ENCODE assay signal across 9 mouse cellular contexts in genomic region chr11:51582713-51583112, GRCm38 (mm10). TPM values are rescaled to one million over a fixed set of nuclear protein-coding genes. Genes with fewer than 3 reads are reported as not detected.
A peak's percentile ranks its signal among the peaks of the same experiment; 100 is the strongest.
DNase-seq lines count a peak whose midpoint lies in the region; TF ChIP-seq lines count a peak whose summit lies in the region.
"Had no signal": no experiment of that assay in that cellular context is flagged by ENCODE, and none has a peak within 500 bp of the region (broad histone marks: within the 10 kb centered on the region; RNA-seq: fewer than 3 reads in every experiment).

No protein-coding gene starts in this region.

- peak; percentile 79 for TF ChIP-seq CTCF in kidney, adult 2 months (conservative IDR thresholded peaks at IDR 0.05; ENCODE audit: insufficient read depth, insufficient read length, low read depth, low read length)

- H3K36me3 ChIP-seq in embryonic facial prominence, embryonic 10.5 days (replicated peaks), result peaks cover 32% of the 10 kb centered on the region
- no peaks in the 10 kb centered on the region for H3K36me3 ChIP-seq in kidney, adult 2 months (ENCODE audit: control insufficient read depth, insufficient read depth, low read length)

- no peaks in the 10 kb centered on the region for H3K9me3 ChIP-seq in embryonic facial prominence, embryonic 10.5 days
- H3K9me3 ChIP-seq: hindbrain, embryonic 15.5 days had no signal

- peak; percentile 37 to 54 for DNase-seq in urinary bladder, adult 18-20 months (ENCODE audit: low spot score in 2 of 2)
- DNase-seq in urinary bladder, adult 2 months (ENCODE audit: low spot score), result no peak
- DNase-seq in adrenal gland, postnatal 25 days, result peak; percentile 82
- peak; percentile 86 for DNase-seq in embryonic facial prominence, embryonic 10.5 days (ENCODE audit: low spot score)
- peak; percentile 86 for DNase-seq in kidney, adult 2 months
- DNase-seq in lung, adult 18-20 months, result peak; percentile 76 to 84
- peak; percentile 59 to 65 for DNase-seq in right cerebral cortex, adult 2 months (ENCODE audit: low spot score in 2 of 2)
- peak; percentile 72 for DNase-seq in yolk sac, embryonic 10.5 days (ENCODE audit: low spot score)

- no peaks in the 10 kb centered on the region for H3K27me3 ChIP-seq in embryonic facial prominence, embryonic 10.5 days (replicated peaks; ENCODE audit: low read depth, poor library complexity, severe bottlenecking)
- no peaks in the 10 kb centered on the region for H3K27me3 ChIP-seq in kidney, adult 2 months (replicated peaks; ENCODE audit: control insufficient read depth, insufficient read depth, low read length)
- H3K27me3 ChIP-seq: hindbrain, embryonic 15.5 days had no signal

- H3K4me3 ChIP-seq in embryonic facial prominence, embryonic 10.5 days, result no peak overlapping the region
- H3K4me3 ChIP-seq in kidney, adult 2 months (ENCODE audit: insufficient read depth, low read depth, low read length), result no peak overlapping the region
- H3K4me3 ChIP-seq: hindbrain, embryonic 15.5 days had no signal

- H3K27ac ChIP-seq in embryonic facial prominence, embryonic 10.5 days (replicated peaks), result peak overlapping the region; percentile 95; the same call in 1 of the 2 replicates
- H3K27ac ChIP-seq in kidney, adult 2 months (ENCODE audit: insufficient read depth, low read depth, low read length), result no peak overlapping the region

- TF ChIP-seq POLR2A in kidney, adult 2 months (IDR thresholded peaks at IDR 0.05; ENCODE audit: low read depth, low read length), result no peak

- WGBS in embryonic facial prominence, embryonic 10.5 days, result 16% methylated on average over 8 of the region's 8 CpGs
- WGBS in kidney, adult 2 months, result 35% methylated on average over 8 of the region's 8 CpGs

- H3K4me1 ChIP-seq in embryonic facial prominence, embryonic 10.5 days, result peaks cover 43% of the 10 kb centered on the region
- peaks cover 17% of the 10 kb centered on the region for H3K4me1 ChIP-seq in kidney, adult 2 months (ENCODE audit: control insufficient read depth, insufficient read depth, low read length)

RNA-seq across cellular contexts. Expression of gene Phykpl, which starts 1.8 kb away (rescaled TPM):
- 14.3 and 19.3 TPM in 2 replicates for polyA plus RNA-seq in urinary bladder, adult 2 months (2012; rRNA removed)
- 40.0 and 41.3 TPM in 2 replicates for total RNA-seq in adrenal gland, postnatal 25 days (2021)
- 15.9 and 17.6 TPM in 2 replicates for polyA plus RNA-seq in embryonic facial prominence, embryonic 10.5 days (2016; fragmentation: Nextera tagmentation; extraction: Ambion mirVana)
- 28.5 and 34.5 TPM in 2 replicates for polyA plus RNA-seq in kidney, adult 2 months (2012; rRNA removed)

RNA-seq across cellular contexts. Expression of gene Hnrnpab, which starts 23.9 kb away (rescaled TPM):
- polyA plus RNA-seq in urinary bladder, adult 2 months (2012; rRNA removed), result 198 and 201 TPM in 2 replicates
- 304 and 331 TPM in 2 replicates for total RNA-seq in adrenal gland, postnatal 25 days (2021)
- 636 and 666 TPM in 2 replicates for polyA plus RNA-seq in embryonic facial prominence, embryonic 10.5 days (2016; fragmentation: Nextera tagmentation; extraction: Ambion mirVana)
- polyA plus RNA-seq in kidney, adult 2 months (2012; rRNA removed), result 116 and 138 TPM in 2 replicates

RNA-seq across cellular contexts. Expression of gene Nhp2, which starts 36.8 kb away (rescaled TPM):
- 48.8 and 55.7 TPM in 2 replicates for polyA plus RNA-seq in urinary bladder, adult 2 months (2012; rRNA removed)
- 68.0 and 76.9 TPM in 2 replicates for total RNA-seq in adrenal gland, postnatal 25 days (2021)
- polyA plus RNA-seq in embryonic facial prominence, embryonic 10.5 days (2016; fragmentation: Nextera tagmentation; extraction: Ambion mirVana), result 260 and 276 TPM in 2 replicates
- polyA plus RNA-seq in kidney, adult 2 months (2012; rRNA removed), result 44.6 and 49.8 TPM in 2 replicates

RNA-seq across cellular contexts. Expression of gene Rmnd5b, which starts 53.0 kb away (rescaled TPM):
- 35.3 and 43.4 TPM in 2 replicates for polyA plus RNA-seq in urinary bladder, adult 2 months (2012; rRNA removed)
- total RNA-seq in adrenal gland, postnatal 25 days (2021), result 54.7 and 55.8 TPM in 2 replicates
- polyA plus RNA-seq in embryonic facial prominence, embryonic 10.5 days (2016; fragmentation: Nextera tagmentation; extraction: Ambion mirVana), result 32.7 and 38.1 TPM in 2 replicates
- 46.6 and 52.9 TPM in 2 replicates for polyA plus RNA-seq in kidney, adult 2 months (2012; rRNA removed)
